Mouse (Mus musculus) kidney, embryonic 16.5 days (tissue): ENCODE data around the gene Sh3rf1. TPM values are rescaled to one million over a fixed set of nuclear protein-coding genes. Genes with fewer than 3 reads are reported as not detected.

Experiments
- ATAC-seq: fragments of 200-750 bp; cut with Nextera tagmentation; 2 replicates; pipeline ENCODE4 v1.8.0; 2017; ENCODE audit warnings: moderate TSS enrichment; ENCODE audit not compliant: low FRiP score, low TSS enrichment
- H3K27ac ChIP-seq: fragments of 300-500 bp; sonication (generic); 2 replicates; pipeline ENCODE4 v1.5.1; 2014; ENCODE audit warnings: low read length
- H3K27me3 ChIP-seq: fragments of 300-500 bp; sonication (generic); 2 replicates; pipeline ENCODE4 v1.6.1; 2014; ENCODE audit warnings: low read length, control low read depth, mixed read lengths; ENCODE audit not compliant: insufficient read depth
- H3K36me3 ChIP-seq: fragments of 300-500 bp; sonication (generic); 2 replicates; pipeline ENCODE4 v1.6.1; 2014; ENCODE audit warnings: low read length, control low read depth, mixed read lengths; ENCODE audit not compliant: insufficient read depth
- H3K4me1 ChIP-seq: fragments of 300-500 bp; sonication (generic); 2 replicates; pipeline ENCODE4 v1.6.1; 2014; ENCODE audit warnings: low read length, control low read depth, mixed read lengths; ENCODE audit not compliant: insufficient read depth
- H3K4me2 ChIP-seq: fragments of 300-500 bp; sonication (generic); replicated peaks from 2 replicates; pipeline ENCODE4 v1.6.1; 2014; ENCODE audit warnings: low read depth, low read length
- H3K4me3 ChIP-seq: fragments of 300-500 bp; sonication (generic); 2 replicates; pipeline ENCODE4 v1.5.1; 2014; ENCODE audit warnings: mild to moderate bottlenecking, low read length
- H3K9ac ChIP-seq: fragments of 300-500 bp; sonication (generic); replicated peaks from 2 replicates; pipeline ENCODE4 v1.6.1; 2014; ENCODE audit warnings: low read length
- H3K9me3 ChIP-seq: fragments of 300-500 bp; sonication (generic); 2 replicates; pipeline ENCODE4 v1.6.1; 2016; ENCODE audit warnings: low read length, control low read depth
- whole genome bisulfite sequencing: fragments of 180-500 bp; shearing (Covaris S2); extraction: QIAGEN DNeasy Blood & Tissue Kit; methylation state at CpG from one replicate; pipeline ENCODE4 v1.1.7; 2014; 5-methylcytosine and 5-hydroxymethylcytosine counted together
- polyA plus RNA-seq: library from polyadenylated mRNA; unstranded; fragments of >200 nt; fragmentation: Nextera tagmentation; extraction: Ambion mirVana; gene quantifications from 2 replicates; pipeline ENCODE4 v1.2.1, GENCODE M21; 2015

Gene Sh3rf1
- polyA plus RNA-seq, 1 experiment from 2014 or later = 23.3 TPM

DNA sequence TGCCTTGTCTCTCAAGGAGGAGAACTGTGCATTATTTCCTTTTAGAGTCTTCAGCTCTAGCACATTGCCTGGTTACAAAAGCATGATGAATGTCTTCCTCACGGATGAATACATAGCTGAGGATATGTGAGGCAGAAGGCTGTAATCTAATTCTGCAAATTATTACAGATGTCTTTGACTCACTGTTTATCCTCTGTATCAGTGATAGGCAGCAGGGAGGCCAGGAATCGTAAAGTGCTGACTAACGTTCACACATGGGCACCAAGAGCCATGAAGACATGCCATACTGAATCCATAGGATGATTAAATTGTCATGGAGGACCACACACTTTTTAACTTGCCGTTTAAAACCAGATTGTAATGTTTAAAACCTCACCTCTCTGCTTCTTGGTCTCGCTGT lies 103.7 kb downstream of the Sh3rf1 start:
- Histone ChIP-seq H3K9ac (no peak overlapping the region), H3K4me3 (no peak overlapping the region), H3K4me2 (no peak overlapping the region), H3K27ac (no peak overlapping the region), H3K9me3 (no peaks in the 10 kb centered on the region), H3K4me1 (peaks cover 42% of the 10 kb centered on the region), H3K36me3 (peaks cover 18% of the 10 kb centered on the region), H3K27me3 (no peaks in the 10 kb centered on the region)
- no peak for ATAC-seq
- 76% methylated on average over 5 of the region's 5 CpGs for WGBS

- no peak overlapping the region for H3K27ac ChIP-seq
- no peak overlapping the region for H3K9ac ChIP-seq
- WGBS = 87% methylated on average over 6 of the region's 6 CpGs
- H3K4me1 ChIP-seq = peaks cover 40% of the 10 kb centered on the region
- no peak for ATAC-seq
- H3K4me3 ChIP-seq = no peak overlapping the region
- H3K27me3 ChIP-seq = no peaks in the 10 kb centered on the region
- H3K4me2 ChIP-seq = no peak overlapping the region
- no peaks in the 10 kb centered on the region for H3K9me3 ChIP-seq
- H3K36me3 ChIP-seq = peaks cover 18% of the 10 kb centered on the region
Measured at GRCm38 (mm10) chr8:61339629-61340028, 116.0 kb downstream of the Sh3rf1 start.

GRCm38 (mm10) chr8:61340283-61340984 lies 116.8 kb downstream of the Sh3rf1 start:
- ATAC-seq = peak; percentile 73
- WGBS = 70% methylated on average over 17 of the region's 17 CpGs
- H3K9ac ChIP-seq = no peak overlapping the region
- H3K27ac ChIP-seq = no peak overlapping the region; the same call in 1 of the 2 replicates
- H3K4me3 ChIP-seq = no peak overlapping the region
- no peaks in the 10 kb centered on the region for H3K27me3 ChIP-seq
- no peaks in the 10 kb centered on the region for H3K9me3 ChIP-seq
- H3K4me2 ChIP-seq = no peak overlapping the region
- H3K4me1 ChIP-seq = peaks cover 40% of the 10 kb centered on the region
- H3K36me3 ChIP-seq = peaks cover 15% of the 10 kb centered on the region; the same call in 1 of the 2 replicates

DNA sequence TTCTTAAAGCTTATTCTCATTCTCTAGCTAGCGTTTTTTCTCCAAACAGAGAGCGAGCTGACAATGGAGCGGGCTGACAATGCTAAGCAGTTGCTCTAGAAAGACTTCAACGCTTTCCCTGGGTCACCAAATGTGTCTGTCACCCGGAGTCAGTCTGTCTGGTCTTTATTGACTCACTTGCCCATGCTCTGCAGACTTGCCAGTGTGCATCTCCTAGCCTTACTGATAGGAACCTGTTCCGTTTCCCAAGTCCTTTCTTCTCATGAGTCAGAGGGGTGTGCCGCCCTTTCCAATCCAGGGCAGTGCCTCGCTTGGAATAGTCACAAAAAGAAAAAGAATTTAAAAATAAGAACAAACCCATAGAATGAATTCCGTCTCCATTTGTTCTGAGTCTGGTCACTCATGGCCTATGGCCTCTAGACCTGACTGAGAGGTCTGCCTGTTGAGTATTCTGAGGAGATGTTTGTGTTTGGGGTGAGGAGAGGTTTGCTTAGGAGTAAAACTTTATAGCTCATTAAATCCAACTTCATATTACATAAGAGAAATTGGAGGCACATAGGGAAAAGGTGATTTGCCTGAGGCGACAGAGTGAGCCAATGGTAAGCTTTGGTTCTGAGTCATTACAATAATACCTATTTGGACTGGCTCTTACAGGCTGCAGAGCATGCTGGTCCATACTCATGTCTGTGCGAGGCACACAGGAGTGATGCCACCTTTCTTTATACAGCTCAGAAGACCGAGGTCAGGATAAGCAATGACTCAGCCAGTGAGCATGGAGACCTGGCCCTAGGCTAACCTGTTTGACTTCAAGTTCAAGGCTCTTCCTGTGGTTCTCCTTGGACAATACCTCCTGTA lies 118.1 kb downstream of the Sh3rf1 start:
- 60% methylated on average over 12 of the region's 12 CpGs for WGBS

GRCm38 (mm10) chr8:61342473-61343026 lies 118.9 kb downstream of the Sh3rf1 start:
- Histone ChIP-seq H3K27ac (peak overlapping the region; percentile 66; the same call in 1 of the 2 replicates), H3K4me2 (no peak overlapping the region), H3K36me3 (peaks cover 6% of the 10 kb centered on the region; the same call in 1 of the 2 replicates), H3K9ac (no peak overlapping the region), H3K27me3 (no peaks in the 10 kb centered on the region), H3K9me3 (no peaks in the 10 kb centered on the region), H3K4me1 (peaks cover 40% of the 10 kb centered on the region), H3K4me3 (no peak overlapping the region)
- peak; percentile 41; the same call in 1 of the 2 replicates for ATAC-seq
- 72% methylated on average over 7 of the region's 7 CpGs for WGBS

More for the DNA sequence above, 118.1 kb downstream of the Sh3rf1 start:
- no peaks in the 10 kb centered on the region for H3K9me3 ChIP-seq
- peak; percentile 57 for ATAC-seq
- no peaks in the 10 kb centered on the region for H3K27me3 ChIP-seq
- peaks cover 40% of the 10 kb centered on the region for H3K4me1 ChIP-seq
- no peak overlapping the region for H3K4me2 ChIP-seq
- peak overlapping the region; percentile 66; the same call in 1 of the 2 replicates for H3K27ac ChIP-seq
- no peak overlapping the region for H3K4me3 ChIP-seq
- peaks cover 7% of the 10 kb centered on the region; the same call in 1 of the 2 replicates for H3K36me3 ChIP-seq
- H3K9ac ChIP-seq = no peak overlapping the region

DNA sequence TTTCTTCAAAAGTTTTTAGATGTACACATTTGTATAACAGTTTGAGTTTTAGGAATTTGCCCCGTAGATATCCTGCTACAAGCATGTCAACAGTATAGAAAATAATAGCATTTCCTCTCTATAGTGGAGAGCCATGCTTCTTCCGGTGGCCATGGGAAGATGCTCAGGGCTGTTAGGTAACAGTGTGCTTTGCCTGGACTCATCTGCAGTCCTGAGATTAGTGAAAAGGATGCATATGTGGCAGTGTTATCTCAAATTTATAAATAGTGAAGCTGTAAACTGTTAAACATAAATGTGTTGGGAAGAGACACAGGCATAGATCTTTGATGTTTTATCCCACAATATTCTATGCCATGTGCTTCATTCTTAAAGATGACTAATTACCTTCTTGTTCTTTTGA lies 120.8 kb downstream of the Sh3rf1 start:
- H3K9ac ChIP-seq = no peak overlapping the region
- 90% methylated on average over 2 of the region's 2 CpGs for WGBS
- H3K36me3 ChIP-seq = peaks cover 4% of the 10 kb centered on the region
- no peaks in the 10 kb centered on the region for H3K27me3 ChIP-seq
- no peak overlapping the region for H3K4me3 ChIP-seq
- H3K27ac ChIP-seq = no peak overlapping the region
- no peak for ATAC-seq
- H3K4me2 ChIP-seq = no peak overlapping the region
- peaks cover 43% of the 10 kb centered on the region for H3K4me1 ChIP-seq
- H3K9me3 ChIP-seq = no peaks in the 10 kb centered on the region

DNA sequence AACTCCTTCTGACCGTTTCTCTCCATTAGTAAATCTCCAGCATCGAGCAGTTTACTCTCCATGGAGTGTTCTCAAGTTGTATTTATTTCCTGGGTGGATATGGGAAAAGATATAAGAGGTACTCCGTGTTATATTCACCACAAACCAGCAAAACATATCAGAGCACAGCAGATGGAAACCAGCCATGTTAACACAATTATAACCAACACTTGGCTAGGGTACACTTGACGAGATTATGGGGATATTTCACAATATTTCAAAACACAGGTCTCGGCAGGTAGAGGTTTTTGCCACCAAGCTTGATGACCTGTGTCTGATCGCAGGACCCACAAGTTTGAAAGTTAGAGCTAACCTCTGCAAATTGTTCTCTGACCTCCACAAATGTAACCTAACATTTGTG lies 123.3 kb downstream of the Sh3rf1 start:
- no peak overlapping the region for H3K4me3 ChIP-seq
- H3K27me3 ChIP-seq = no peaks in the 10 kb centered on the region
- no peak overlapping the region for H3K4me2 ChIP-seq
- H3K4me1 ChIP-seq = peaks cover 20% of the 10 kb centered on the region
- ATAC-seq = no peak
- 94% methylated on average over 6 of the region's 6 CpGs for WGBS
- no peak overlapping the region for H3K27ac ChIP-seq
- H3K9me3 ChIP-seq = no peaks in the 10 kb centered on the region
- H3K36me3 ChIP-seq = peaks cover 14% of the 10 kb centered on the region
- H3K9ac ChIP-seq = no peak overlapping the region

GRCm38 (mm10) chr8:61347526-61347925 lies 123.9 kb downstream of the Sh3rf1 start:
- Histone ChIP-seq H3K27ac (no peak overlapping the region), H3K9me3 (no peaks in the 10 kb centered on the region), H3K9ac (no peak overlapping the region), H3K4me3 (no peak overlapping the region), H3K27me3 (no peaks in the 10 kb centered on the region), H3K4me1 (peaks cover 14% of the 10 kb centered on the region), H3K4me2 (no peak overlapping the region), H3K36me3 (peaks cover 14% of the 10 kb centered on the region)
- WGBS = 95% methylated on average over 6 of the region's 6 CpGs
- no peak for ATAC-seq

DNA sequence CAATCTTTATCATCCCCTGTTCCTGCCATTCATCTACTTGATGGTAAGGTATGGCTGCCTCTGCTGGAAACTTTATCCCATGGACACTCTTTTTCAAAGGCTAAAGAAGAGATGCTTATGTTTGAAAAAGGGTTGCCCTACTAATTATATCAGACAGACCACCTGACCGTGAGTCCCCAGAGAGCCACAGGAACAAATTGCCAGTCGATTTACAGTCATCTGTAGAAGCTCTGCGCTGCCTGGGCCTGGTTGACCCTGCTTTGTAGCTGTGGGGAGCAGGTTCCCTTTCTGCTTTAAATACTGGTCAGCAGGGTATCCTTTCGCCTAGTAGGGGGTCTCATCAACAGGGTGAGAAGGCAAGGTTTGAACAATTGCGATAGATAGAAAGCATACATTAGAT lies 124.4 kb downstream of the Sh3rf1 start:
- H3K36me3 ChIP-seq = peaks cover 14% of the 10 kb centered on the region
- 62% methylated on average over 5 of the region's 5 CpGs for WGBS
- ATAC-seq = no peak
- H3K27me3 ChIP-seq = no peaks in the 10 kb centered on the region
- peaks cover 11% of the 10 kb centered on the region; the same call in 1 of the 2 replicates for H3K4me1 ChIP-seq
- no peaks in the 10 kb centered on the region for H3K9me3 ChIP-seq
- H3K4me3 ChIP-seq = no peak overlapping the region
- no peak overlapping the region for H3K4me2 ChIP-seq
- H3K9ac ChIP-seq = no peak overlapping the region
- H3K27ac ChIP-seq = no peak overlapping the region
